ENCODE assay signal across 9 mouse cellular contexts in genomic region chr6:13982606-13983389, GRCm38 (mm10).
DNase-seq lines count a peak whose midpoint lies in the region; ATAC-seq and TF ChIP-seq lines count a peak whose summit lies in the region.
"Had no signal": no experiment of that assay in that cellular context is flagged by ENCODE, and none has a peak within 500 bp of the region (broad histone marks: within the 10 kb centered on the region; RNA-seq: fewer than 3 reads in every experiment).

No protein-coding gene starts in this region.

- ATAC-seq in cerebellum, adult (ENCODE audit: insufficient number of reproducible peaks, low FRiP score, low TSS enrichment) = peak; percentile 80
- ATAC-seq in stomach, postnatal 0 days (ENCODE audit: low FRiP score, low TSS enrichment) = no peak

- no peak overlapping the region for H3K4me3 ChIP-seq in stomach, postnatal 0 days (ENCODE audit: low read depth, low read length)

- H3K9ac ChIP-seq in stomach, postnatal 0 days (ENCODE audit: low read length) = no peak overlapping the region

- no peaks in the 10 kb centered on the region for H3K9me3 ChIP-seq in stomach, postnatal 0 days (ENCODE audit: control insufficient read depth, low read length)

- peak; percentile 47 for DNase-seq in MEL-GATA-1-ER (ENCODE audit: extremely low read depth, low read depth)
- DNase-seq in gastrocnemius, adult 8-10 months (ENCODE audit: low spot score in 2 of 2) = peak; percentile 25 to 35
- DNase-seq in left cerebral cortex, postnatal 25 days (ENCODE audit: low spot score in 2 of 2) = peak; percentile 25 to 37
- DNase-seq in stomach, postnatal 0 days (ENCODE audit: low spot score) = no peak
- no peak for DNase-seq in kidney, postnatal 10 days
- DNase-seq in ovary, postnatal 36 days (ENCODE audit: low spot score) = no peak
- DNase-seq: thymus, postnatal 14 days had no signal

- H3K4me1 ChIP-seq in stomach, postnatal 0 days (replicated peaks; ENCODE audit: control insufficient read depth, insufficient read depth) = no peaks in the 10 kb centered on the region

- H3K27me3 ChIP-seq in stomach, postnatal 0 days (ENCODE audit: control insufficient read depth, insufficient read depth, low read length) = no peaks in the 10 kb centered on the region

- H3K27ac ChIP-seq in stomach, postnatal 0 days (replicated peaks) = no peak overlapping the region
- H3K27ac ChIP-seq: kidney, postnatal 0 days had no signal

- intact Hi-C loops in left cerebral cortex, postnatal 25 days (cut with DNase I) = no loop called here

- H3K36me3 ChIP-seq in stomach, postnatal 0 days (ENCODE audit: control insufficient read depth, insufficient read depth, low read length) = no peaks in the 10 kb centered on the region

- no peak for TF ChIP-seq EP300 in stomach, postnatal 0 days (optimal IDR thresholded peaks at IDR 0.05)

- H3K4me2 ChIP-seq in stomach, postnatal 0 days (replicated peaks; ENCODE audit: low read depth) = no peak overlapping the region

- 81% methylated on average over 10 of the region's 10 CpGs for WGBS in stomach, postnatal 0 days

- no peak for TF ChIP-seq CTCF in stomach, postnatal 0 days (IDR thresholded peaks at IDR 0.05; ENCODE audit: low read depth)

Comparison
In these comparisons a context has a peak if more than half of its experiments do, and no peak if none do; other contexts are left out.
1. DNase-seq: peak in MEL-GATA-1-ER (single experiment), gastrocnemius, adult 8-10 months (2 of 2) and left cerebral cortex, postnatal 25 days (2 of 2); none in stomach, postnatal 0 days (single experiment), kidney, postnatal 10 days (single experiment) and ovary, postnatal 36 days (single experiment).